Mouse (Mus musculus): ENCODE data around the gene Sept1. TPM values are rescaled to one million over a fixed set of nuclear protein-coding genes. Genes with fewer than 3 reads are reported as not detected.

Sept1 gene
- total and polyA plus RNA-seq, 3 experiments = 51.1 to 263 (median 128) TPM

DNA sequence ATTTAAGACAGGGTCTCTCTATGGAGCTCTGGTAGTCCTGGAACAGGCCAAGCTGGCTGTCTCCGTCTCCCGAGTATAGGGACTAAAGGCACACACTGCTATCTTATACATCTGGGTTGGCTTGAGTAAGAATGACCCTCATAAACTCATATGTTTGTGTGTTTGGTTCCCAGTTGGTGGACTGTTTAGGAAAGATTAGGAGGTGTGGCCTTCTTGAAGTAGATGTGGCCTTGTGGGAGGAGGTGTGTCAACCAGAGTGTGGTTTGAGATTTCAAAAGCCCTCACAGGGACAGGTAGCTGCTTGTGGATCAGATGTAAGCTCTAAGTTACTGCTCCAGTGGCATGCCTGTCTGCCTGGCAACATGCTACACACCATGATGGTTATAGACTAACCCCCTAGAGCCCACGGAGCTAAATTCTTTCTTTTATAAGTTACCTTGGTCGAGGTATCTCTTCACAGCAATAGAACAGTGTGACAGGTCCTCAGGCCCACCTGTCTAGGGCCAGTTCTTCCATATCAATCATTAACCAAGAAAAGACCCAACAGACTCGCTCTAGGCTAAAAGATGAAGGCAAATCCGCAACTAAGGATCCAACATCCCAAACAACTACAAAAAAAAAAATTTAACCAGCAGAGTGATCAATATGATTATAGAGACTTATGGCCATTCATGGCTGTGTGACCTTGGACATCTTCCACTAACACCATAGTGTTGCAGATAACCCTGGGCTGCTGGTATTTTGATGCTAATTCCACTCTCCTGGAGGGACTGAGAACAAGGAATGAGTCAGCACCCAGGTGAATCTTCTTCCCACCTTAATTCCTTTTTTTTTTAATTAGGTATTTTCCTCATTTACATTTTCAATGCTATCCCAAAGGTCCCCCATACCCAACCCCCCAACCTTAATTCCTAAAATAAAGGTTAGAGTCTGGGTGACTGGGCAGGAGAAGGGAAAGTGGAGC lies 9.1 kb downstream of the Sept1 start:
- Histone ChIP-seq H3K4me1 (ENCODE audit: insufficient read depth, low read depth, low read length) (peaks cover 47% of the 10 kb centered on the region), H3K36me3 (replicated peaks) (no peaks in the 10 kb centered on the region), H3K9me3 (replicated peaks) (no peaks in the 10 kb centered on the region), H3K4me3 (ENCODE audit: low read depth, low read length) (no peak overlapping the region), H3K27me3 (ENCODE audit: insufficient read depth, low read length) (no peaks in the 10 kb centered on the region)
- no peak for TF ChIP-seq GATA1 (IDR thresholded peaks at IDR 0.05; ENCODE audit: borderline replicate concordance, low read length)
- ATAC-seq (ENCODE audit: extremely low read depth, insufficient number of reproducible peaks, low FRiP score, poor library complexity, severe bottlenecking) (no peak), DNase-seq (ENCODE audit: low spot score) (no peak)

DNA sequence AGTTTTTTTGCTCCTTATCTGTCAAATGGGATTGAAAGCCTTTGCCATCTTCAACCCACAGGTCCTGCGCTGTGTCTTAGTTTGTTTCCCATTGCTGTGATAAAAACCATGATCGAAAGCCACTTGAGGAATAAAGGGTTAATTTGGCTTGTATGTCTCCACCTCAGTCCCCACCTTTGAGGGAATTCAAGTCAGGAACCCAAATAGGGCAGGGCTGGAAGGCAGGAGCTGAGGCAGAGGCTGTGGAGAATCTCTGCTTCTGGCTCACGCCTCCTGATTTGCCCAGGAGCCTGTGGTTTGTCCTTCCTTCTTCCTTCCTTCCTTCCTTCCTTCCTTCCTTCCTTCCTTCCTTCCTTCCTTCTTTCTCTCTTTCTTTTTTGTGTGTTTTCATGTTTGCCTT lies 9.8 kb downstream of the Sept1 start:
- TF ChIP-seq GATA2 (IDR thresholded peaks at IDR 0.05; ENCODE audit: borderline replicate concordance, low read depth, low read length) (no peak), TAL1 (conservative IDR thresholded peaks at IDR 0.05; ENCODE audit: low read depth, low read length) (no peak), CTCF (IDR thresholded peaks at IDR 0.05; ENCODE audit: low read depth, low read length) (no peak), POLR2AphosphoS5 (IDR thresholded peaks at IDR 0.05; ENCODE audit: insufficient replicate concordance, low read depth, low read length) (no peak), GATA1 (IDR thresholded peaks at IDR 0.05; ENCODE audit: borderline replicate concordance, low read length) (no peak)
- no peak overlapping the region for H3K4me3 ChIP-seq (ENCODE audit: low read depth, low read length)
- ATAC-seq (ENCODE audit: extremely low read depth, insufficient number of reproducible peaks, low FRiP score, poor library complexity, severe bottlenecking) = no peak
- no peak for DNase-seq (ENCODE audit: low spot score)
- H3K4me1 ChIP-seq (ENCODE audit: insufficient read depth, low read depth, low read length) = peaks cover 52% of the 10 kb centered on the region
- H3K36me3 ChIP-seq (replicated peaks) = no peaks in the 10 kb centered on the region
- no peaks in the 10 kb centered on the region for H3K9me3 ChIP-seq (replicated peaks)
- no peaks in the 10 kb centered on the region for H3K27me3 ChIP-seq (ENCODE audit: insufficient read depth, low read length)

DNA sequence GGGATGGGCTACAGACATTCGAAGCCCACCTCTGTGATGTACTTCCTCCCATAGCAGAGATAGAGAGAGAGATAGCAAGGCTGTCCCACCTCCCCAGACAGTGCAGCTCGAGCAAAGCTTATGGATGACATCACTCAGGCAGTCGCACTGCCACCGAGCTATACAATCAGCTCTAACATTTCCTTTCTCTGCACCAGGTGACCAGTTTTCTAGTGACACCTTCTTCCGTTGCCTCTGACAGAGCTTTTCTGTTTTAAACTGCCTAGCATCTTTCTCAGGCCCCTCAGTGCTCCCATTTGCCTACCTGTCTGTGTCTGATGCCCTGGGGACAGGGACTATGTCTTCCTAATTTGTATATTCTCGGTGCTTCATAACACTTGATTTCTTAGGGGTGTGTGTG lies 12.5 kb downstream of the Sept1 start:
- ATAC-seq (ENCODE audit: extremely low read depth, insufficient number of reproducible peaks, low FRiP score, poor library complexity, severe bottlenecking) = no peak
- no peak for DNase-seq (ENCODE audit: low spot score)
- peaks cover 58% of the 10 kb centered on the region for H3K4me1 ChIP-seq (ENCODE audit: insufficient read depth, low read depth, low read length)

DNA sequence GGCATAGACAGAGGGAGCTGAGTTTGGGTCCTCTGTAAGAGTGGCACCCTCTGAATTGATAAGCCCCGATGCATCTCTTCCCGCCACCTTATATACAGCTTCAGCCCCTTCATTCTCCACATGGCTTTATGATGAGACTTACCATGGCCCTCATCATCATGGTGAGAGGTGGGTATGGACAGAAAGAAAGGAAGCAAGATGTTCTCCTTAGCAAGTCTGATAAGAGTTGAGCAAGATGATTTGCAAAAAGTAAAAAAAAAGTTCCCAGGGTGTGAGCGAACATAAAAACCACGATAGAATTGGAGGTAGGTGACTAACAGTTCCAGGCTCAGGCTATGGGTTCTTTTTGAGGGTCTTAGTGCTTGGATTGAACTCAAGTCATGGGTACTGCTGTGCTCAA lies 14.3 kb downstream of the Sept1 start:
- TF ChIP-seq GATA1 (IDR thresholded peaks at IDR 0.05; ENCODE audit: borderline replicate concordance, low read length) = no peak
- peak; percentile 25; the same call in 1 of the 2 replicates for TF ChIP-seq TAL1 (conservative IDR thresholded peaks at IDR 0.05; ENCODE audit: low read depth, low read length)

More for the DNA sequence above, 12.5 kb downstream of the Sept1 start:
- peaks cover 12% of the 10 kb centered on the region for H3K36me3 ChIP-seq (replicated peaks)
- no peaks in the 10 kb centered on the region for H3K9me3 ChIP-seq (replicated peaks)
- H3K27me3 ChIP-seq (ENCODE audit: insufficient read depth, low read length) = no peaks in the 10 kb centered on the region
- H3K4me3 ChIP-seq (ENCODE audit: low read depth, low read length) = no peak overlapping the region
- TF ChIP-seq CTCF (IDR thresholded peaks at IDR 0.05; ENCODE audit: low read depth, low read length) (no peak), GATA2 (IDR thresholded peaks at IDR 0.05; ENCODE audit: borderline replicate concordance, low read depth, low read length) (no peak), GATA1 (IDR thresholded peaks at IDR 0.05; ENCODE audit: borderline replicate concordance, low read length) (no peak), TAL1 (conservative IDR thresholded peaks at IDR 0.05; ENCODE audit: low read depth, low read length) (no peak), POLR2AphosphoS5 (IDR thresholded peaks at IDR 0.05; ENCODE audit: insufficient replicate concordance, low read depth, low read length) (no peak)

DNA sequence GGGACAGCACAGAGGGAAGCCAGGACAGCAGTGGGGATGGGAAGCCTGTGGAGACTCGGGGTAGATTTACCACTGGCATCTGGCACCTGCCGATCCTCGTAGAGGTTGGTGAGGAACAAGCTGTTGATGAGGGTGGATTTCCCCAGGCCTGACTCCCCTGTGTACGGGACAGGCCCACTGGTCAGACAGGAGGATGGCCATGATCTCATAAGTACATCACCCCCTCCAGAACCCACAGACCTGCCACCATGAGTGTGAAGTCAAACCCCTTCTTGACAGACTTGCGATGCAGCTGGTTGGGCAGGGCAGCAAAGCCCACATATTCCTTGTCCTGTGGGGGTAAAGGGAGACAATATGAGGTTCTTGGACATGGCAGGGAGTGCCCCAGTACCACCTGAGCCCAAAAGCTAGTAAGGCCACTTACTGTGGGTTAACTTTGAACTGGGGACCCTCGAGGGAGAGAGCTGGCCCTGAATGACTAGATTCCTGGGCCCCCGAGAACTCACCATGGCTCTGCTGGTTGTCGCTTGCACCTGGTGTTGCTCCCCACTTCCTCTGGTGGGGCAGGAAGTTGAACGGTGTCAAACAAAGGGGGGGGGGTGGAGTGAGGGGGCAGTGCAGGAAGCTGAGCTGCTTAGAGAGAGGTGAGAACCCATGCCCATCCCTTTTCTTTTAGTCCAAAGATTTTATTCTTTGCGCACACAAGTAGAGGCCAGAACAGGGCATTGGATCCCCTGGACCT lies 14.9 kb downstream of the Sept1 start:
- DNase-seq (ENCODE audit: low spot score) = no peak
- peaks cover 61% of the 10 kb centered on the region for H3K4me1 ChIP-seq (ENCODE audit: insufficient read depth, low read depth, low read length)

More for the DNA sequence above, 14.3 kb downstream of the Sept1 start:
- Histone ChIP-seq H3K4me1 (ENCODE audit: insufficient read depth, low read depth, low read length) (peaks cover 61% of the 10 kb centered on the region), H3K9me3 (replicated peaks) (no peaks in the 10 kb centered on the region), H3K27me3 (ENCODE audit: insufficient read depth, low read length) (no peaks in the 10 kb centered on the region), H3K4me3 (ENCODE audit: low read depth, low read length) (no peak overlapping the region; the same call in 1 of the 2 replicates), H3K36me3 (replicated peaks) (peaks cover 29% of the 10 kb centered on the region)
- ATAC-seq (ENCODE audit: extremely low read depth, insufficient number of reproducible peaks, low FRiP score, poor library complexity, severe bottlenecking) = peak; percentile 15; the same call in 1 of the 2 replicates
- no peak for DNase-seq (ENCODE audit: low spot score)

DNA sequence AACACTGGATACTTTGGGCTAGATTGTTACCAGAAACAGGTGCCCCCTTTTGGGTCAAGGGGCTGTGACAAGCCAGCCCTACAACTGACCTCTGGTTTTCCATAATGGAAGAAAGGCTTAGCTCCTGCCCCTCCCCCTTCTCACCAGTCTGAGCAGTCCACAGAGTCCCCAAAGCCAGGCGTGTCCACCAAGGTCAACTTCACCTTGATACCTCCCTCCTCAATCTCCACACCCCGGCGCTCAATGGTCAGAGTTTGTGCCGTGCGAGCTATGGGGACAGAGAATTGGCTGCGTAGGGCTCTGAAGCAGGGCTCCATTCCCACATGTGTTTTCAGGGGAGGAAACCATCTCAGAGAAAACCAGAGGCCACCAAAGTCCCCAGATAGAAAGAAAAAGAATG lies 15.5 kb downstream of the Sept1 start:
- Histone ChIP-seq H3K4me3 (ENCODE audit: low read depth, low read length) (no peak overlapping the region; the same call in 1 of the 2 replicates), H3K4me1 (ENCODE audit: insufficient read depth, low read depth, low read length) (peaks cover 64% of the 10 kb centered on the region), H3K9me3 (replicated peaks) (no peaks in the 10 kb centered on the region), H3K36me3 (replicated peaks) (peaks cover 31% of the 10 kb centered on the region), H3K27me3 (ENCODE audit: insufficient read depth, low read length) (no peaks in the 10 kb centered on the region)
- TF ChIP-seq CTCF (IDR thresholded peaks at IDR 0.05; ENCODE audit: low read depth, low read length) (no peak), GATA1 (IDR thresholded peaks at IDR 0.05; ENCODE audit: borderline replicate concordance, low read length) (no peak), TAL1 (conservative IDR thresholded peaks at IDR 0.05; ENCODE audit: low read depth, low read length) (no peak), POLR2AphosphoS5 (IDR thresholded peaks at IDR 0.05; ENCODE audit: insufficient replicate concordance, low read depth, low read length) (no peak), GATA2 (IDR thresholded peaks at IDR 0.05; ENCODE audit: borderline replicate concordance, low read depth, low read length) (no peak)
- no peak for ATAC-seq (ENCODE audit: extremely low read depth, insufficient number of reproducible peaks, low FRiP score, poor library complexity, severe bottlenecking)
- no peak for DNase-seq (ENCODE audit: low spot score)

More for the DNA sequence above, 14.9 kb downstream of the Sept1 start:
- TF ChIP-seq GATA2 (IDR thresholded peaks at IDR 0.05; ENCODE audit: borderline replicate concordance, low read depth, low read length) (no peak), GATA1 (IDR thresholded peaks at IDR 0.05; ENCODE audit: borderline replicate concordance, low read length) (no peak), CTCF (IDR thresholded peaks at IDR 0.05; ENCODE audit: low read depth, low read length) (no peak), TAL1 (conservative IDR thresholded peaks at IDR 0.05; ENCODE audit: low read depth, low read length) (no peak), POLR2AphosphoS5 (IDR thresholded peaks at IDR 0.05; ENCODE audit: insufficient replicate concordance, low read depth, low read length) (no peak)
- ATAC-seq (ENCODE audit: extremely low read depth, insufficient number of reproducible peaks, low FRiP score, poor library complexity, severe bottlenecking) = no peak
- H3K27me3 ChIP-seq (ENCODE audit: insufficient read depth, low read length) = no peaks in the 10 kb centered on the region
- no peaks in the 10 kb centered on the region for H3K9me3 ChIP-seq (replicated peaks)
- H3K36me3 ChIP-seq (replicated peaks) = peaks cover 31% of the 10 kb centered on the region
- peak overlapping the region; percentile 55; the same call in 1 of the 2 replicates for H3K4me3 ChIP-seq (ENCODE audit: low read depth, low read length)

Data from G1E (cell line).